Mouse (Mus musculus) heart, embryonic 12.5 days (tissue): ENCODE data around the gene Sprr2b. TPM values are rescaled to one million over a fixed set of nuclear protein-coding genes. Genes with fewer than 3 reads are reported as not detected.

Experiments
- ATAC-seq: fragments of 200-750 bp; cut with Nextera tagmentation; 2 replicates; pipeline ENCODE4 v1.8.0; 2017; ENCODE audit warnings: moderate TSS enrichment, moderate library complexity; ENCODE audit not compliant: insufficient number of reproducible peaks, low FRiP score
- H3K27ac ChIP-seq: fragments of 300-500 bp; sonication (generic); 2 replicates; pipeline ENCODE4 v1.5.1; 2016; ENCODE audit warnings: mild to moderate bottlenecking, moderate library complexity; ENCODE audit not compliant: poor library complexity, severe bottlenecking
- H3K27me3 ChIP-seq: fragments of 300-500 bp; sonication (generic); replicated peaks from 2 replicates; pipeline ENCODE4 v1.6.1; 2016; ENCODE audit warnings: mild to moderate bottlenecking, moderate library complexity
- H3K36me3 ChIP-seq: fragments of 300-500 bp; sonication (generic); 2 replicates; pipeline ENCODE4 v1.6.1; 2016; ENCODE audit warnings: mild to moderate bottlenecking, moderate library complexity
- H3K4me1 ChIP-seq: fragments of 300-500 bp; sonication (generic); replicated peaks from 2 replicates; pipeline ENCODE4 v1.6.1; 2016; ENCODE audit warnings: mild to moderate bottlenecking
- H3K4me2 ChIP-seq: fragments of 300-500 bp; sonication (generic); 2 replicates; pipeline ENCODE4 v1.6.1; 2016; ENCODE audit warnings: mild to moderate bottlenecking, moderate library complexity
- H3K4me3 ChIP-seq: fragments of 300-500 bp; sonication (generic); 2 replicates; pipeline ENCODE4 v1.5.1; 2016; ENCODE audit warnings: mild to moderate bottlenecking
- H3K9ac ChIP-seq: fragments of 300-500 bp; sonication (generic); 2 replicates; pipeline ENCODE4 v1.6.1; 2016; ENCODE audit warnings: mild to moderate bottlenecking, moderate library complexity
- H3K9me3 ChIP-seq: fragments of 300-500 bp; sonication (generic); replicated peaks from 2 replicates; pipeline ENCODE4 v1.6.1; 2016; ENCODE audit warnings: mild to moderate bottlenecking, moderate library complexity
- WGBS: fragments of 180-500 bp; shearing (Covaris S2); methylation state at CpG from one replicate; pipeline ENCODE4 v1.1.7; 2016; 5-methylcytosine and 5-hydroxymethylcytosine counted together
- polyA plus RNA-seq: library from polyadenylated mRNA; unstranded; fragments of >200 nt; fragmentation: Nextera tagmentation; extraction: Ambion mirVana; gene quantifications from 2 replicates; pipeline ENCODE4 v1.2.1, GENCODE M21; 2016

Gene Sprr2b
- polyA plus RNA-seq, 1 experiment from 2014 or later: not detected

DNA sequence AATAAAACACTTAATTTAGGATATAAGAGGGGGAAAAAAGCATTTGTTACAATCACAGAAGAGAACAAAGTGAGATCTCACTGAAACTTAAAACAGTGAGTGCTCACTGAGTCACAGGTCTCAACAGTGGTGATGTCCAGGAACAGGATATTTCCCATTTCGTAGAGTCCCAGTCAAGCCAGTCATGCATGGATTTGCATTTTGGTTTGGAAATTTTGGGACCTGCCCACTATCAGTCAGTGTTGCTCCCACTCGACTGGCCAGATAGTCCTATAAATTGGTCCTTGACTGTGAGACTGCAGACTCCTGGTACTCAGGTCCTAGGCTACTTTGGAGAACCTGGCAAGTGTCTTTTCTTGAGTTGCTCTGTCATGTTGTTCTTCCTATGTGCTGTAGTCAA is 35.4 kb downstream of the Sprr2b start, which contains the start of gene Sprr2e:
Sprr2e (plus strand) TSS at position 301 of the 400 bp plus-strand sequence.
- 77% methylated on average over 2 of the region's 2 CpGs for WGBS
- no peak for ATAC-seq
- Histone ChIP-seq H3K36me3 (no peaks in the 10 kb centered on the region), H3K27me3 (no peaks in the 10 kb centered on the region), H3K4me2 (no peak within 1 kb of the TSS), H3K4me3 (no peak within 1 kb of the TSS), H3K27ac (no peak within 1 kb of the TSS), H3K9ac (no peak within 1 kb of the TSS), H3K4me1 (no peaks in the 10 kb centered on the region), H3K9me3 (no peaks in the 10 kb centered on the region)

DNA sequence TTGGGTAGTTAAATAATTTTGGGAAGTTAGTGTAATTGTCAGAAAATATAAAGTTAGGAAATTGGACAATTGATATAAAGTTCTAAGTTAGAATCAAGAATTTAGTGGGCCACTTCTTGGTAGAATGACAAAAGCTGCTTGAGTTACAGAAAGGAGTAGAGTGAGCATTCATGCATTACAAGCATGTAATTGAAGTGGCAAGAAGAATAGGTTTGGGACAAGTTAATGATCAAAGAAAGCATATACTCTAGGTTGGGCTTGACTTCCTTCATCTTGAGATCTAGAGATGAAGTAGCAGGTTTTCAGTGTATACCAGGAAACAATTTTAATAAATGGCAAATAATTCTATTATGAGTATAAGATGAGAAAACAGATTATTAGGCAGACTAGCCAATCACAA is 45.2 kb downstream of the Sprr2b start:
- Histone ChIP-seq H3K4me2 (no peak overlapping the region), H3K4me1 (no peaks in the 10 kb centered on the region), H3K27ac (no peak overlapping the region), H3K4me3 (no peak overlapping the region), H3K36me3 (no peaks in the 10 kb centered on the region), H3K9ac (no peak overlapping the region), H3K9me3 (no peaks in the 10 kb centered on the region), H3K27me3 (no peaks in the 10 kb centered on the region)
- no peak for ATAC-seq

DNA sequence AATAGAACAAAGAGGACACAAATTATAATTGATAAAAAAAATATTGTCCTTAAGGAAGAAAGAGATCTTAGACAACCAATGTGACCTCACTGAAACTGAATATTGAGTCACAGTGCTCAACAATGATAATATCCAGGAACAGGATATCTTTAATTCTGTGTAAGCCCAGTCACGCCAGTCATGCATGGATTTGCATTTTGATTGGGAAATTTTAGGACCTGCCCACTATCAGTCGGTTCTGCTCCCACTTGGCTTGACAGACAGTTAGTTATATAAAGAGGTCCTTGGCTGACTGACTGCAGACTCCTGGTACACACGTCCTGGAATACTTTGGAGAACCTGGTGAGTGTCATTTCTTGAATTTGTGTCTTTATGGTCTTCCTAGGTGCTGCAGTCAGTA is 48.5 kb downstream of the Sprr2b start, which contains the start of gene Sprr2f:
Sprr2f (plus strand) TSS at position 301 of the 400 bp plus-strand sequence.
- no peaks in the 10 kb centered on the region for H3K27me3 ChIP-seq
- no peak within 1 kb of the TSS for H3K4me3 ChIP-seq
- no peak for ATAC-seq
- no peaks in the 10 kb centered on the region for H3K4me1 ChIP-seq
- H3K36me3 ChIP-seq: no peaks in the 10 kb centered on the region
- WGBS: 51% methylated on average over 3 of the region's 3 CpGs
- H3K9ac ChIP-seq: no peak within 1 kb of the TSS
- H3K27ac ChIP-seq: no peak within 1 kb of the TSS
- no peak within 1 kb of the TSS for H3K4me2 ChIP-seq
- H3K9me3 ChIP-seq: no peaks in the 10 kb centered on the region

Other genes with a start within 250 kb of the Sprr2b start
- gene Lor, start 233.5 kb upstream of the Sprr2b start, polyA plus RNA-seq: 0.86 and 1.1 TPM in 2 replicates
- gene Prr9, start 192.7 kb upstream of the Sprr2b start, polyA plus RNA-seq: not detected in 2 replicates
- gene Lelp1, start 173.9 kb upstream of the Sprr2b start, polyA plus RNA-seq: not detected in 2 replicates
- gene Sprr2a1, start 100.8 kb upstream of the Sprr2b start, polyA plus RNA-seq: not detected in 2 replicates
- 0.64 and 0.66 TPM in 2 replicates for gene Sprr2a2, start 100.7 kb upstream of the Sprr2b start, polyA plus RNA-seq
- gene Sprr2a3, start 31.2 kb upstream of the Sprr2b start, polyA plus RNA-seq: not detected in 2 replicates
- not detected in 2 replicates for gene Sprr2d, start 22.5 kb downstream of the Sprr2b start, polyA plus RNA-seq
- not detected in 2 replicates for gene Sprr2e, start 35.5 kb downstream of the Sprr2b start, polyA plus RNA-seq
- 0.51 TPM in 1 of 2 replicates, not detected in the other for gene Sprr2f, start 48.6 kb downstream of the Sprr2b start, polyA plus RNA-seq
- gene Sprr2h, start 69.1 kb downstream of the Sprr2b start, polyA plus RNA-seq: 0.26 TPM in 1 of 2 replicates, not detected in the other
- not detected in 2 replicates for gene Sprr2i, start 91.4 kb downstream of the Sprr2b start, polyA plus RNA-seq
- gene Sprr2j-ps, start 101.5 kb downstream of the Sprr2b start, polyA plus RNA-seq: not detected in 2 replicates
- gene Gm9774, start 112.8 kb downstream of the Sprr2b start, polyA plus RNA-seq: 6.1 and 9.4 TPM in 2 replicates
- gene Sprr2k, start 116.0 kb downstream of the Sprr2b start, polyA plus RNA-seq: not detected in 2 replicates
- not detected in 2 replicates for gene Sprr1b, start 122.2 kb downstream of the Sprr2b start, polyA plus RNA-seq
- gene Sprr3, start 142.1 kb downstream of the Sprr2b start, polyA plus RNA-seq: not detected in 2 replicates
- gene Sprr1a, start 169.3 kb downstream of the Sprr2b start, polyA plus RNA-seq: 0.24 and 0.37 TPM in 2 replicates
- not detected in 2 replicates for gene Sprr4, start 183.9 kb downstream of the Sprr2b start, polyA plus RNA-seq
- not detected in 2 replicates for gene 2310046K23Rik, start 217.9 kb downstream of the Sprr2b start, polyA plus RNA-seq